Mouse (Mus musculus) cortical plate, adult 2 months (tissue): ENCODE measurements at regions not wholly inside any gene's neighbourhood (a gene's known extent, or its start where the extent isn't known, plus 50 kb on each side); places are given as distances from the start of the nearest gene placed in this dataset.

Experiments used
- H3K27ac ChIP-seq: fragments of 200-500 bp; 2 replicates; pipeline ENCODE4 v1.5.1; 2012; ENCODE audit warnings: low read length, control low read depth, inconsistent platforms; ENCODE audit not compliant: insufficient read depth
- H3K4me1 ChIP-seq: fragments of 200-500 bp; 2 replicates; pipeline ENCODE4 v1.6.1; 2011; ENCODE audit warnings: low read length; ENCODE audit not compliant: control insufficient read depth, insufficient read depth
- H3K4me3 ChIP-seq: fragments of 200-500 bp; 2 replicates; pipeline ENCODE4 v1.5.1; 2011; ENCODE audit warnings: mild to moderate bottlenecking, low read length, control low read depth; ENCODE audit not compliant: insufficient read depth
- CTCF ChIP-seq: fragments of 200-500 bp; IDR thresholded peaks from 2 replicates; pipeline ENCODE4 v1.5.1; 2011; ENCODE audit warnings: mild to moderate bottlenecking, control low read depth, low read length; ENCODE audit not compliant: insufficient read depth; ENCODE audit errors: extremely low read depth
- POLR2A ChIP-seq: fragments of 200-500 bp; IDR thresholded peaks from 2 replicates; pipeline ENCODE4 v1.6.1; 2011; ENCODE audit warnings: mild to moderate bottlenecking, low read length, control low read depth; ENCODE audit not compliant: insufficient read depth; ENCODE audit errors: extremely low read depth

DNA sequence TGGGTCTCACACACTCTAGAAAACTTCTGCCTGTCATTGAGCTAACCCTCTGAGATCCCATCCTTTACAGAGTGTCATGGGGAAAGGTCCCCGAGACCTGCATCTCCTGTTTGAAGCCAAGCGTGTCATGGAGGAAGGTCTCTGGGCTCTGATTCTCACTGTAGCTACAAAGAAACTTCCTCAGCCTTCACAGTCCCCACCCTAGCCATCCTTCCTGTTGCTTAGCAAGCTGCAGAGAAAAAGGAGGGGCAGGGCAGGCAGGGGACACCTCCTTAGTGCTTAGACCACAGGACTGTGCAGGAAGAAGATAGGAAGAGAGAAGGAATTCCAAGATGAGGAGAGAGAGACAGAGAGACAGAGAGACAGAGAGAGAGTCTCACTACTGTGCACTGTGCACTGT lies 74.6 kb upstream of the Tgfbr2 start:
- Histone ChIP-seq H3K4me1 (no peaks in the 10 kb centered on the region), H3K27ac (no peak overlapping the region), H3K4me3 (no peak overlapping the region)
- TF ChIP-seq CTCF (no peak), POLR2A (no peak)

DNA sequence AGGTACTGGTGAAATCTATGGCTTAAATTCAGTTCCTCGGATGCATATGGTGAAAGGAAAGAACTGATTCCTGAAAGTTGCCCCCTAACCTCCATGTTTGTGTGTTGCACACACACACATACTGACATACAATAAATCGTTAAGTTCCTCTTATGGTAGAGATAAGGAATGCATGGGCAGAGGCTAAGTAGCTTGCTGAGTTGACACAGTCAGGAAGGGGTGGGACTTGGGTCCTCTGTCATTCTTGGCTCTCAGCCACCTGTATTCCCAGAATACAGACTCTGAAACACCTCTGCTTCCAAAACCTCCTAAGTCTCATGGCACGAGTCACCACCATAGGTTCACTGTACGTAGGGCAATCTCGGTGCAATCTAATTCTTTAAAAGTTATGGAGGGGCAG lies 70.0 kb upstream of the Tgfbr2 start:
- H3K27ac ChIP-seq = no peak overlapping the region
- TF ChIP-seq CTCF (no peak), POLR2A (no peak)
- no peaks in the 10 kb centered on the region for H3K4me1 ChIP-seq
- H3K4me3 ChIP-seq = no peak overlapping the region

DNA sequence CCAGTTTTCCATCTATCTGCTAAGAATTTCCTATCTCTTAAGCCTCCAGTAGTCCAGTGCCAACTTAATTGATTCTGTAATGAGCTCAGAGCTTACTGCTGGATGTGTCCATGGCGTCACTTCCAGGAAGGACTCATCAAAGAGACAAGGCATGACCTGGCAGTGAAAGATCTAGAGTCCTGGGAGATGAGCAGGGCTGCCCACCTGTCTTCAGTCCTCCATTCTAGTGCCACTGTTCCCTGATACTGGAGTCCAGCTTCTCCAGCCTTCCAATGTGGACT lies 69.4 kb upstream of the Tgfbr2 start:
- TF ChIP-seq CTCF (no peak), POLR2A (no peak)
- Histone ChIP-seq H3K4me1 (no peaks in the 10 kb centered on the region), H3K27ac (no peak overlapping the region), H3K4me3 (no peak overlapping the region)

DNA sequence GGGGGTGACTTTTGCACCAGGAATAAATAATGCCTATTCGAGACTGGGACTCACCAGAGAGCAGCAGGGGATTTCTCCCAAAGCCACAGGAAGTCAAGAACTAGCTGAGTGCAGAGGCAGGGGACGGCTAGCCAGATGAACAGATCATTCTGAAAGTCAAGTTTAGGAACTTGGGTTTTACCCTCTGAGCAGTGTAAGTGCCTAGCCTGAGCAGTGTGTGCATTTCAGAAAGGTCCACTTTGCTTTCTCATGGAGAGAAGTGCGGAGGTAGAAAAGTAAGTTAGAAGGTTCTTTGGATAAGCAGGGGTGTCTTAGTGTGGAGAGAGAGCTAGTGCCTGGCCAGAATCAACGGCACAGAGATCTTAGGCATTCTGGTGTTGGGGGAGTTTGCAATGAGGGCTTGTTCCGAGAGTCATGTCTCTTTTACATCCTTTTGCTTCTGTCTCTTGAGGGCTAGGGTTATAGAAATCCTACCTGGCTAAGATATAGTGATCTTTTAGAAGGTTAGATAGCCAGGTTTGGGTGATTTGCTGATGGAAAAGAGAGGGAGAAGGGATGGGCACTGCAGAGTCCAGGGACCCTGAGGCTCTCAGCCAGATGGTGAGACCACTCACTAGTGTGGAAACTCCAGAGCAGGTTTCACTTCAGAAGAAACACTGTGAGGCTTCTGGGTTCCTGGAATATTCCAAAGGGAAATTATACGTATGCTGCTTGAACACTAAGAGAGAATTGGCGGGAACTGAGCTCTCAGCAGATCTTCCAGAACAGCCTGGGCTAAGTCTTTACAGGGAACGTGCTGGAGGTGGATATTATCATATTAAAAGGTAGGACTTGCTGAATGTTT lies 68.8 kb upstream of the Tgfbr2 start:
- H3K4me1 ChIP-seq = no peaks in the 10 kb centered on the region
- TF ChIP-seq POLR2A (no peak), CTCF (no peak)

DNA sequence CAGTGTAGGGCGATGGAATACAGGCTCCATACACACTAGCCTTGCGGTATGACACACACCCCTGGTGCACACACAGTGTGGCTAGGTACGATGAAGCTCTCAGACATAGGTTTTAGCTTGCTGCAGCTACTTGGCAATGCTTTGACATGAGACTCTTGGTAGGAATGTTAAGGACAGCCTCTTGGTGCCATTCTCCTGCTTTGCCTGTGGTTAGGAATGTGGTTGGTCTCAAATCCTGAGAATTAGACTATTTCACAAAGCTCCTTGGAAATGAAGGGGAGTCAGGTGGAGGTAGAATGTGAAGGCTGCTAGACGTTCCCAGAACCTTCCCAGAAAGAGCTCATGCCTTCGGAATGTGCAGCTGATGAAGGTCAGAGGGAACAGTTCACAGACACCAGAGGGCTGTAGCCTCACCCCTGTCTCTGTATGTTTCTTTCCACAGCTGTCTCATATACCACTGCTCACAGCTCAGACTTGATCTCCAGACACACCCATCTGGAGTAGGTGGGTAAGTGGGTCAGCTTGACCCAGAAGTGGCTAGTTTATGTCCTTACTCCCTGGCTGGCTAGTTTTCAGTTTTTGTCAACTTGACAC lies 66.9 kb upstream of the Tgfbr2 start:
- Histone ChIP-seq H3K4me3 (no peak overlapping the region), H3K27ac (no peak overlapping the region)

More for the DNA sequence above, 68.8 kb upstream of the Tgfbr2 start:
- H3K4me3 ChIP-seq = no peak overlapping the region
- no peak overlapping the region for H3K27ac ChIP-seq

DNA sequence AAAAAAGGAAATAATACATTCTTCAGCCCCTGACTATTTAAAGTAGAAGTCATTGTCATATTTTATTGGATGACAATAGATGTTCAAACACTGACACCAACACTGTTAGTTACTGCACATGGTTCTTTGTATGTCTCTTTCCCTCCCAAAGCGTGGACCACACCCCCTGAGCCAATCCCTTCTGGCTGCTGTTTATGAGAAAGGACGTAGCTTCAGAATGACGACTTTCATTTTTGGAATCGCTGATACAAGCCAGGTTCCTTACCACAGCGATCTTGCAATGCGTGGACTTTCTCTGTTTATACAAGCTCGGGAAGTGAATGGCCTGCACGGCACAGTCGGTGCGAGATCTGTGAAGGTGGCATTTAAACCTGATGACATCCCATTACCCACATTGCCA lies 66.1 kb upstream of the Tgfbr2 start:
- Histone ChIP-seq H3K4me1 (no peaks in the 10 kb centered on the region), H3K27ac (no peak overlapping the region)
- TF ChIP-seq POLR2A (no peak), CTCF (no peak)

More for the DNA sequence above, 66.9 kb upstream of the Tgfbr2 start:
- no peaks in the 10 kb centered on the region for H3K4me1 ChIP-seq
- TF ChIP-seq POLR2A = no peak
- TF ChIP-seq CTCF = no peak

DNA sequence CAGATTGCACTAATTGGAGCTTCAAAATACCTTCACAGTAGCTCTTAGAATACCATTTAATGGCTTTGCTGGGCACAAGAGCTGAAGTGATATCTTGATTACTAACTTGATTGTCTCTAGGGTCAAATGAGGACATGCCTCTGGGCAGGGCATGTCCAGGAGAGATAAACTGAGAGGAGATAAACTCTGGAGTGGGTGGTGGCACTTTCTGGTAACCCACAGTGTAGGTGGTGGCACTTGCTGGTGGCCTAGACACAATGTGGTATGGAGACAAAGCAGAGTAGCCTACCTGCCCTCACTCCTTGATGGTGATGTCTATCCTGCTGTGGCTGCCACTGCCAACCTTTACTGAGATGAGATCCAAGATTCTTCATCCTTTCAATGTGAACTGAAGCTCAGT lies 61.7 kb upstream of the Tgfbr2 start:
- no peak for TF ChIP-seq POLR2A
- TF ChIP-seq CTCF = no peak
- Histone ChIP-seq H3K4me1 (no peaks in the 10 kb centered on the region), H3K4me3 (no peak overlapping the region), H3K27ac (no peak overlapping the region)

More for the DNA sequence above, 66.1 kb upstream of the Tgfbr2 start:
- no peak overlapping the region for H3K4me3 ChIP-seq

DNA sequence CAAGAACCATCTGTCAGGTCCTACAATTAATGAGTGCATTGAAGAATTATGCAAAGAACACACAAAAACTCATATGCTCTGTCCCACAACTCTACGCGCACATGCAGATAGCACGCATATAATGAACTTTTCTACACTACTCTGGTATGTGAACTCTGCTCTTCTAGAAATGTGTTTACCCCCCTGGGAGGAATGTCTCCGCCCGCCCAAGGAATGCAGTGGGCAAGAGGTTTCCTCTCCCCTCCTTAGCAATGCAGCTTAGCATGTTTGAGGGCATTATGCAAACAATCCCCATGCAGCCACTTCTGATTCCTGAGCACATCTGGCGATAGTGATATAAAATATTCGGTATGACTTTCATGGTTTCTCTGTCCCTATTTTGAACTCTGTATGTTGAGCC lies 59.0 kb upstream of the Tgfbr2 start:
- TF ChIP-seq CTCF (no peak), POLR2A (no peak)
- Histone ChIP-seq H3K4me1 (no peaks in the 10 kb centered on the region), H3K27ac (no peak overlapping the region), H3K4me3 (no peak overlapping the region)

DNA sequence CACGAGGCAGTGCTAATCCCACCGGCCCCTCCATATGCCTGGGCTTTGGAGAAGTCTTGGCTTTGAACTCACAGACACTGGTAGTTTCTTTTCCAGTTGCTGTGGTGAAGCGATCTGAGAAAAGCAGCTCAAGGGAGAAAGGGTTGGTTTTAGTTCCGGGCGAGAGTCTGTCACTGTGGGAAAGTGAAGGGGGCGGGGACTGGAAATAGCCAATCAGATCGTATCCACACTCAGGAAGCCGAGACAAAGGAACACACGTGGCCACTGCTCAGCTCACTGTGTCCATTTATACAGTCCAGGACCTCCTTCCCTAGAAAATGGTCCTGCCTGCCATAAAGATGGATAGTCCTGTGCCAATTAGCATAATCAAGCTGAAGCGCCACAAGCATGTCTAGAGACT lies 57.2 kb upstream of the Tgfbr2 start:
- no peak for TF ChIP-seq POLR2A
- TF ChIP-seq CTCF = no peak
- Histone ChIP-seq H3K4me1 (no peaks in the 10 kb centered on the region), H3K27ac (no peak overlapping the region), H3K4me3 (no peak overlapping the region)
